Mouse (Mus musculus) brain, embryonic 14.5 days (tissue): ENCODE data around the gene Selenow.

Source experiments
- CTCF ChIP-seq: fragments of 200-500 bp; IDR thresholded peaks from 2 replicates; pipeline ENCODE4 v1.5.1; 2012; ENCODE audit warnings: inconsistent platforms, mild to moderate bottlenecking, moderate library complexity, borderline replicate concordance; ENCODE audit not compliant: insufficient read depth, insufficient read length; ENCODE audit errors: extremely low read depth
- POLR2A ChIP-seq: fragments of 200-500 bp; IDR thresholded peaks from 2 replicates; pipeline ENCODE4 v1.6.1; 2012; ENCODE audit warnings: mild to moderate bottlenecking, inconsistent platforms, borderline replicate concordance; ENCODE audit not compliant: poor library complexity, insufficient read depth, insufficient read length, severe bottlenecking; ENCODE audit errors: extremely low read depth

DNA sequence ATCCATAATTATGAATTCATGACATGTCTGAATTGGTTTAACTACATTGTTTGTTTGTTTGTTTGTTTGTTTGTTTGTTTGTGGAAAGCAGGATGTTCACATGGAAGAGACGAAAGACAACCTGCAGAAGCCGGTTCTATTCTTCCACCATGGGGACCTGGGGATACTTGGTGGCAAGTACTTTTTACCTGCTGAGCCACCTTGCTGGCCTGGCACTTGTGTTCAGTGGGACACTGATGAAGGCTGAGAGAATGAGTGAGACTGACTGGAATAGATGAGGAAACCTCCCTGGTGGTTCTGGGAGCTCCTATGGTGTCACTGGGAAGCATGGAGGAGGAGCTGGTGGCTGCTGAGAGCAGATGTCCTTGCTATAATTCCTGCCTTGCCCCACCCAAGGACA lies 39.9 kb downstream of the Selenow start, which contains the start of gene Crxos:
- TF ChIP-seq CTCF (no peak), POLR2A (no peak)
